Mouse (Mus musculus) splenic B cell, adult 2 months (primary cell): ENCODE measurements around the gene Mief2.

Experiments
- DNase-seq: peaks from one replicate; pipeline ENCODE4 v3.0.0-alpha.2; 2011; ENCODE audit warnings: low read depth, low spot score
- H3K27me3 ChIP-seq: 2 replicates; pipeline ENCODE4 v1.6.1; 2012; ENCODE audit warnings: mild to moderate bottlenecking, low read length, moderate library complexity, mixed read lengths; ENCODE audit not compliant: control insufficient read depth, poor library complexity, insufficient read depth, severe bottlenecking
- H3K36me3 ChIP-seq: 2 replicates; pipeline ENCODE4 v1.6.1; 2012; ENCODE audit warnings: mild to moderate bottlenecking, low read length, moderate library complexity, mixed read lengths; ENCODE audit not compliant: control insufficient read depth, poor library complexity, insufficient read depth, severe bottlenecking

Mief2 gene

GRCm38 (mm10) chr11:60779673-60780189, 51.5 kb downstream of the Mief2 start:
- peaks cover 5% of the 10 kb centered on the region for H3K36me3 ChIP-seq
- H3K27me3 ChIP-seq: no peaks in the 10 kb centered on the region
- no peak for DNase-seq
